Mouse (Mus musculus) G1E (cell line): ENCODE results near the gene Acd. TPM values are rescaled to one million over a fixed set of nuclear protein-coding genes. Genes with fewer than 3 reads are reported as not detected.

ENCODE experiments used
- ATAC-seq: 2 replicates; pipeline ENCODE4 v1.8.0; 2016; ENCODE audit warnings: mild to moderate bottlenecking; ENCODE audit not compliant: insufficient number of reproducible peaks, poor library complexity, low FRiP score, severe bottlenecking; ENCODE audit errors: extremely low read depth
- DNase-seq: peaks from one replicate; pipeline ENCODE4 v3.0.0; 2012; ENCODE audit warnings: low spot score
- H3K27me3 ChIP-seq: 2 replicates; pipeline ENCODE4 v1.6.1; 2012; ENCODE audit warnings: mild to moderate bottlenecking, low read length, inconsistent platforms; ENCODE audit not compliant: insufficient read depth
- H3K36me3 ChIP-seq: replicated peaks from 2 replicates; pipeline ENCODE3; 2012; ENCODE audit warnings: mild to moderate bottlenecking, inconsistent platforms
- H3K4me1 ChIP-seq: 2 replicates; pipeline ENCODE4 v1.6.1; 2012; ENCODE audit warnings: low read depth, low read length, inconsistent platforms, mixed read lengths; ENCODE audit not compliant: insufficient read depth
- H3K4me3 ChIP-seq: 2 replicates; pipeline ENCODE4 v1.5.1; 2012; ENCODE audit warnings: low read depth, mild to moderate bottlenecking, inconsistent platforms, low read length, moderate library complexity, mixed read lengths
- H3K9me3 ChIP-seq: replicated peaks from 2 replicates; pipeline ENCODE4 v1.6.1; 2012; ENCODE audit warnings: inconsistent platforms
- CTCF ChIP-seq: IDR thresholded peaks from 2 replicates; pipeline ENCODE4 v1.5.1; 2012; ENCODE audit warnings: low read depth, low read length, inconsistent platforms, mixed read lengths
- GATA1 ChIP-seq: IDR thresholded peaks from 2 replicates; pipeline ENCODE4 v1.6.1; 2012; ENCODE audit warnings: borderline replicate concordance, low read length, inconsistent platforms, mixed read lengths
- GATA2 ChIP-seq: IDR thresholded peaks from 2 replicates; pipeline ENCODE4 v1.6.1; 2012; ENCODE audit warnings: low read depth, low read length, inconsistent platforms, borderline replicate concordance
- POLR2AphosphoS5 ChIP-seq: IDR thresholded peaks from 2 replicates; pipeline ENCODE4 v1.6.1; 2012; ENCODE audit warnings: low read depth, low read length, inconsistent platforms; ENCODE audit not compliant: insufficient replicate concordance
- TAL1 ChIP-seq: conservative IDR thresholded peaks from 2 replicates; pipeline ENCODE4 v1.6.1; 2012; ENCODE audit warnings: low read depth, low read length, inconsistent platforms, mixed read lengths
- polyA plus RNA-seq: library from polyadenylated mRNA; stranded (reverse); fragments of >175 nt; gene quantifications from 2 replicates; pipeline ENCODE4 v1.2.3, GENCODE M21; 2012
- total RNA-seq, 2 experiments: library from RNA; stranded (forward) in 1 of 2; stranded (reverse) in 1 of 2; fragments of 200-1000 nt in 1 of 2; fragments of >200 nt in 1 of 2; fragmentation: Nextera tagmentation in 1 of 2; gene quantifications; 2 replicates each; pipeline ENCODE4 v1.2.3; 2014 to 2017

The Acd gene
- total and polyA plus RNA-seq, 3 experiments = 28.7 to 65.6 (median 44.1) TPM

DNA sequence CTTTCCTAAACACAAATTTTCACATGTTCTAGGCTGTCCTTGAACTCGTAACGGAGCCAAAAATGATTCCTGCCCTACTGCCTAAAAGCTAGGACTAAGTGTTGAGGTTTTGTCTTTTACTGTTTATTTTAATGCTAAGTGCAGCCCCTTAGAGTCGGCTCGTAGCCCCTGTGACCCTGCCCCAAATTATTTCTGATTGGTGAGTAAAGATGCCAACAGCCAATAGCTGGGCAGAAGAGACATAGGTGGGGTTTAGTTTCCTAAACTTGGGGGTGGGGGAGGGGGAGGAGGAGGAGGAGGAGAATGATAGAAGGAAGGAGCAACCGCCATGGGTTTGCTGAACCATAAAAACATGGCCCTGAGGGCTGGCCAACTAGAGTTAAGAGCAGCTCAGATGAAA lies 24.8 kb upstream of the Acd start:
- no peak for TF ChIP-seq GATA1
- no peaks in the 10 kb centered on the region for H3K27me3 ChIP-seq
- ATAC-seq = no peak
- no peaks in the 10 kb centered on the region for H3K4me1 ChIP-seq
- H3K9me3 ChIP-seq = no peaks in the 10 kb centered on the region
- no peak for DNase-seq
- H3K4me3 ChIP-seq = no peak overlapping the region
- H3K36me3 ChIP-seq = peaks cover 26% of the 10 kb centered on the region

DNA sequence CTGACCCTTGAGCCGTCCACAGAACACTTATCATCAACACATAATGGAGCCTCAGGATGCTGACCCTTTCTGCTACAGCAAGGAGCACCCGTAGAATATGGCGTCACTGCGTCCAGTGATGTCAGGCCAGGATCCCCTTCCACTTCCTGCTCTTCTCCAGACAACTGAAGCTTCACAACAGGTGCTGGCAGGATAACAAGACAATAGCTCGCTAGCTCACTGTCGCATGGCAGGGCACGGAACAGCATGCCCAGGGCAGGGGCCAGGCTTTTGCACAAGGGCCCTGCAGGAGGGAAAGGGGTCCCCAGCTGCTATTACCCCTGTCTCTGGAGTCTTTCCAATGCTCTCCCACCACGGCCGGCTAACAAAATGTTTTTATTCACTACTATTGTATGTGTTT lies 22.0 kb upstream of the Acd start:
- DNase-seq (no peak), ATAC-seq (no peak)
- no peaks in the 10 kb centered on the region for H3K27me3 ChIP-seq
- H3K4me3 ChIP-seq = no peak overlapping the region
- peaks cover 23% of the 10 kb centered on the region for H3K36me3 ChIP-seq
- H3K4me1 ChIP-seq = peaks cover 3% of the 10 kb centered on the region; the same call in 1 of the 2 replicates
- TF ChIP-seq TAL1 (no peak), POLR2AphosphoS5 (no peak), CTCF (no peak), GATA1 (no peak), GATA2 (no peak)
- H3K9me3 ChIP-seq = no peaks in the 10 kb centered on the region

DNA sequence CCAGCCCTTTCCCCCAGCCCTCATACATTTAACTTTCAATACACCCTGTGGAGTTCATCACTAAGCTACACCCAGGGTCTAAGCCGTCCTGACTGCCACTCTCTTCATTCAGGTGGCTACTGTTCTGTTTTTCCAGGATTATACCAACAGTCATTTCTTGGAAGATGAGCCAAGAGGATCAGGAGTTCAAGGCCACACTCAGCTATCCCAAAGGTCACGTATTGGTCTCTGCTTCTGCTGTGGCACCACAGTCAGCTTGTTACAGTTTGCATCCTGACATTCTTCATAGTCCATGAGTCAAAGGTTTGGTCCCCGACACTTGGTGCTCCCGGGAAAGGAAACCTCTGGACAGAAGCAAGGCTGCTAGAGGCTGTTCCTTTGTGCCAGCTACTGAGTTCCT lies 18.7 kb upstream of the Acd start:
- ATAC-seq (no peak), DNase-seq (no peak)
- Histone ChIP-seq H3K4me3 (no peak overlapping the region), H3K27me3 (no peaks in the 10 kb centered on the region), H3K9me3 (no peaks in the 10 kb centered on the region), H3K4me1 (peaks cover 6% of the 10 kb centered on the region; the same call in 1 of the 2 replicates), H3K36me3 (peaks cover 19% of the 10 kb centered on the region)
- TF ChIP-seq POLR2AphosphoS5 (no peak), TAL1 (no peak), GATA2 (no peak), GATA1 (no peak), CTCF (no peak)

DNA sequence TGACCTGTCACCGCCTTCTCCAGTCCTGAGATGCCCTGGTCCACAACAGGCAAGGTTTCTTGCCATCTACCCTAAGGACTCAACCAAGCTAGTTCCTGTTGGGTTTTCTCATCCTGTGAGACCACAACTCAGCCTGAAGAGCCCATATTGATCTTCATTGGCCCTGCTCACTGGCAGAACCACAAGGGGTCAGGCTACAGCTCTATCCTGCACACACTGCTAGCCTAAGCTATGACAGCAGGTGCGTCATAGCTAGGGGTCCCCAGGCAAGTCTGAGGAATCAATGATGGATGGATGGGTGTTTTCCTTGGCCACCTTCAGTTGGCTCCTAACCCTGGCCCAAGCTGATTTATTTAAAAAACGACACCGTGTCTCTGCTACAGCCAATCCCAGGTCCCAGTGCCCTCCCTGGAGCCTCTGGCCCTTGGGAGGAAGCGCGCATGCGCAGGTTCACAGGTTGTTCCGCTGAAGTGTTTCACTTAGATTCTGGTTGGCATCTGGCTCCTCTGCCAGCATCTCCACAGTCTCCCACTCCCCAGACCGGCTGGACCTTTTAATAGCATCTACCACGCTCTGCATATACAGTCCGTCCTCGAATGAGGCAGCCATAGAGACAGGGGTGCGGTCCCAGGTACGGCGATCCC lies 15.5 kb upstream of the Acd start:
- H3K27me3 ChIP-seq = no peaks in the 10 kb centered on the region
- H3K4me3 ChIP-seq = no peak overlapping the region
- H3K9me3 ChIP-seq = no peaks in the 10 kb centered on the region
- H3K36me3 ChIP-seq = peaks cover 9% of the 10 kb centered on the region
- DNase-seq (no peak), ATAC-seq (no peak)
- H3K4me1 ChIP-seq = peaks cover 15% of the 10 kb centered on the region
- TF ChIP-seq GATA1 (no peak), TAL1 (no peak), GATA2 (no peak), POLR2AphosphoS5 (no peak), CTCF (no peak)

DNA sequence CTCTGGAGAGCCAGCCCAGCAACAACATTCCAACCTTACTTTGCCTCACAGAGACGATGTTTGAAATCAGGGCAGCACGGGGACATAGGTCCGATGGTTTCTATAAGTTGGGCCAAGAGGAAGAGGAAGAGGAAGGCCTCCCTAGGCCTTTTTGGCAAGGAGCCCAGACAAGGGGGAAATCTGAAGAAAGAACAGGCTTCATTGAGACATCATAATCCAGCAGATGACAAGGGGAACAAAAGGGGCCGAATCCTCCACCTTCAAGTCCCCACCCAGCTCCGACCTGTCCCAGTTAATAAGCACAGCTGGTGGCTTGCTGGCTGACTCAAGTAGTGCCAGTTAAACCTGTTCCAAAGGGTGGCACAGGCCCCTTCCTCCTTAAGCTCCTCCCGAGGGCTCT lies 14.1 kb upstream of the Acd start:
- Histone ChIP-seq H3K27me3 (no peaks in the 10 kb centered on the region), H3K36me3 (peaks cover 9% of the 10 kb centered on the region), H3K4me3 (no peak overlapping the region), H3K9me3 (no peaks in the 10 kb centered on the region), H3K4me1 (peaks cover 15% of the 10 kb centered on the region)
- ATAC-seq (no peak), DNase-seq (no peak)
- TF ChIP-seq TAL1 (no peak), POLR2AphosphoS5 (no peak), CTCF (no peak), GATA1 (no peak), GATA2 (no peak)

DNA sequence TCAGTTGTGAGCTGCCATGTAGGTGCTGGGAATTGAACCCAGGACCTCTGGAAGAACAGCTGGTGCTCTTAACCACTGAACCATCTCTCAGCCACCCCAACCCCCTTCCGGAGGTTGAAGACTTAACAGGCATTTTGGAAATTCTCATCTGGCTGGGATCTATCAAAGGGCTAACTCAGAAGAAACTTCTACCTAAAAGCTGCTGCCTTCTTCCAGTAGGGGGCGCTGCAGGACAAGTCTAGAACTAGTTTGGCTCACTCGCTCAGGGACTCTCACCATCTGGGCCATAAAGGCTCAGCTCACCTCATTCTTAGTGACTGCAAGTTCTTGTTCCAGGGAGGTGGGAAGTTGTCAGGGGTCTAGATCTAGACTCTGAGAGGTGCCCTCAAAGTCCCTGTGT lies 13.2 kb upstream of the Acd start:
- Histone ChIP-seq H3K4me1 (peaks cover 15% of the 10 kb centered on the region), H3K4me3 (no peak overlapping the region), H3K27me3 (no peaks in the 10 kb centered on the region; the same call in 1 of the 2 replicates), H3K9me3 (no peaks in the 10 kb centered on the region), H3K36me3 (peaks cover 9% of the 10 kb centered on the region)
- ATAC-seq (no peak), DNase-seq (peak; percentile 77)
- TF ChIP-seq GATA2 (no peak), CTCF (peak; percentile 81), TAL1 (no peak)
